Mouse (Mus musculus) embryonic facial prominence, embryonic 12.5 days (tissue): ENCODE measurements at regions not wholly inside any gene's neighbourhood (a gene's known extent, or its start where the extent isn't known, plus 50 kb on each side); places are given as distances from the start of the nearest gene placed in this dataset.
"Not testable (repeated sequence)": the region's sequence is repeated elsewhere in the genome, so short reads cannot be mapped to it uniquely, and the experiment has no call there.

Experiments
- ATAC-seq: fragments of 200-750 bp; cut with Nextera tagmentation; 2 replicates; pipeline ENCODE4 v1.8.0; 2017; ENCODE audit not compliant: insufficient number of reproducible peaks, insufficient read depth, low FRiP score, low TSS enrichment
- H3K27ac ChIP-seq: fragments of 300-500 bp; sonication (generic); 2 replicates; pipeline ENCODE4 v1.5.1; 2016; ENCODE audit warnings: mild to moderate bottlenecking
- H3K27me3 ChIP-seq: fragments of 300-500 bp; sonication (generic); 2 replicates; pipeline ENCODE4 v1.6.1; 2016; ENCODE audit warnings: mild to moderate bottlenecking, moderate library complexity
- H3K36me3 ChIP-seq: fragments of 300-500 bp; sonication (generic); 2 replicates; pipeline ENCODE4 v1.6.1; 2016; ENCODE audit warnings: mild to moderate bottlenecking
- H3K4me1 ChIP-seq: fragments of 300-500 bp; sonication (generic); 2 replicates; pipeline ENCODE4 v1.6.1; 2016
- H3K4me2 ChIP-seq: fragments of 300-500 bp; sonication (generic); replicated peaks from 2 replicates; pipeline ENCODE4 v1.6.1; 2016; ENCODE audit warnings: mild to moderate bottlenecking, moderate library complexity
- H3K4me3 ChIP-seq: fragments of 300-500 bp; sonication (generic); 2 replicates; pipeline ENCODE4 v1.5.1; 2016; ENCODE audit warnings: mild to moderate bottlenecking
- H3K9ac ChIP-seq: fragments of 300-500 bp; sonication (generic); 2 replicates; pipeline ENCODE4 v1.6.1; 2016; ENCODE audit warnings: mild to moderate bottlenecking, moderate library complexity
- H3K9me3 ChIP-seq: fragments of 300-500 bp; sonication (generic); 2 replicates; pipeline ENCODE4 v1.6.1; 2016; ENCODE audit warnings: mild to moderate bottlenecking, moderate library complexity
- WGBS: fragments of 180-500 bp; shearing (Covaris S2); methylation state at CpG from one replicate; pipeline ENCODE4 v1.1.7; 2016; 5-methylcytosine and 5-hydroxymethylcytosine counted together

- H3K4me1 ChIP-seq, H3K4me3 ChIP-seq, H3K9me3 ChIP-seq, ATAC-seq, H3K27ac ChIP-seq, H3K36me3 ChIP-seq, H3K27me3 ChIP-seq, H3K4me2 ChIP-seq, H3K9ac ChIP-seq: not testable (repeated sequence)
- WGBS = 48% methylated on average over 2 of the region's 2 CpGs
Measured at GRCm38 (mm10) chr9:91128491-91128890, 233.7 kb upstream of the Zic4 start.

DNA sequence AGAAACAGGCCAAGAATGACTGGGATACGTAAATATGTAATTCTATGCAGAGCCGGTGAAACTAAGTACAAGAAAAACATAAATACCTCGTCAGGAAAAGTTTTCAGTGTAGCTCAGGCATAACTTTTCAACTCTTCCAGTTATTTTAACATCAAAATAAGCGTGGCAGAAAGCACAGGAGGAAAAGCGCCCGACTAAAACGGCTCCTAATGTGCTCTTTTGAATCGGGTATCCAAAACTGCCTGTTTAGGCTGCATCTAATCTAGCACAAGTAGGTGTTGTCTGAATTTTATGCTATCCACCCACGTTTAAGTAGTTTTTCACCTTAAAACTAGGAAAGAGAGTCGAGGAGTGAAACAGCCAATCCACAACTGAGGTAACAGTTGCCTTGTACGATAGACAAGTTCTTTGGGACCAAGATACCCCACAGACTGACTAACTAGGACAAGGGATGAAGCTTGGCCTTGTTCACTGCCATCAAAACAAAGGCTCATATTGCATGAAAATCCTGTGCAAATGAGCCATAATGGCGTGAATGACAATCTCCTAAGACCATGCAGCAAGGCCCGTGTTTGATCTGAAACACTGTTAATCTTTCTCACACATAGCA lies 232.0 kb upstream of the Zic4 start:
- no peaks in the 10 kb centered on the region for H3K9me3 ChIP-seq
- H3K9ac ChIP-seq = no peak overlapping the region
- no peak overlapping the region for H3K27ac ChIP-seq
- H3K36me3 ChIP-seq = no peaks in the 10 kb centered on the region
- no peak overlapping the region for H3K4me2 ChIP-seq
- 61% methylated on average over 13 of the region's 13 CpGs for WGBS
- ATAC-seq = no peak
- H3K4me3 ChIP-seq = no peak overlapping the region
- H3K27me3 ChIP-seq = no peaks in the 10 kb centered on the region
- H3K4me1 ChIP-seq = no peaks in the 10 kb centered on the region

GRCm38 (mm10) chr9:91131415-91132255 lies 230.6 kb upstream of the Zic4 start:
- H3K4me2 ChIP-seq = no peak overlapping the region
- H3K9me3 ChIP-seq = no peaks in the 10 kb centered on the region
- H3K9ac ChIP-seq = no peak overlapping the region
- H3K27ac ChIP-seq = no peak overlapping the region
- no peaks in the 10 kb centered on the region for H3K27me3 ChIP-seq
- no peaks in the 10 kb centered on the region for H3K36me3 ChIP-seq
- ATAC-seq = no peak
- no peaks in the 10 kb centered on the region for H3K4me1 ChIP-seq
- WGBS = 75% methylated on average over 7 of the region's 7 CpGs
- no peak overlapping the region for H3K4me3 ChIP-seq

DNA sequence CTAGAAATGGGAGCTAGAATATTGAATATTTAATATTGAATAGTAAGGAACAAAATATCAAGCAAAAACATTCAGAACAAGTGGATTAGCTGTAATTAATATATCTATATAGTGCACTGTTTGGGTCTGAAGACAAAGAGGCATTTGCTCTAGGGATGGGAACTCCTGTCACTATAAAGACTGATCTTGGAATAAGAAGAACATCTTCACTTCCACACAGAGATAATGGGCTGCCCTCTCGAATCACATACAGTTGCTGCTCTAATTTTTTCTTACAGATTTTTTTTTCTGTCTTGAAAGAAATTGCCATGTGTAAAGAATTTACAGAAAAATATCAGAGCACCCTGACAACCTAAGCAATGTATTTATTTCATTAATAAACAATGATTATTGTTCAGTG lies 229.7 kb upstream of the Zic4 start:
- Histone ChIP-seq H3K4me2 (no peak overlapping the region), H3K9ac (no peak overlapping the region), H3K9me3 (no peaks in the 10 kb centered on the region), H3K4me1 (no peaks in the 10 kb centered on the region), H3K4me3 (no peak overlapping the region), H3K27me3 (no peaks in the 10 kb centered on the region), H3K27ac (no peak overlapping the region), H3K36me3 (no peaks in the 10 kb centered on the region)
- 69% methylated on average over 1 of the region's 1 CpGs for WGBS
- ATAC-seq = no peak

DNA sequence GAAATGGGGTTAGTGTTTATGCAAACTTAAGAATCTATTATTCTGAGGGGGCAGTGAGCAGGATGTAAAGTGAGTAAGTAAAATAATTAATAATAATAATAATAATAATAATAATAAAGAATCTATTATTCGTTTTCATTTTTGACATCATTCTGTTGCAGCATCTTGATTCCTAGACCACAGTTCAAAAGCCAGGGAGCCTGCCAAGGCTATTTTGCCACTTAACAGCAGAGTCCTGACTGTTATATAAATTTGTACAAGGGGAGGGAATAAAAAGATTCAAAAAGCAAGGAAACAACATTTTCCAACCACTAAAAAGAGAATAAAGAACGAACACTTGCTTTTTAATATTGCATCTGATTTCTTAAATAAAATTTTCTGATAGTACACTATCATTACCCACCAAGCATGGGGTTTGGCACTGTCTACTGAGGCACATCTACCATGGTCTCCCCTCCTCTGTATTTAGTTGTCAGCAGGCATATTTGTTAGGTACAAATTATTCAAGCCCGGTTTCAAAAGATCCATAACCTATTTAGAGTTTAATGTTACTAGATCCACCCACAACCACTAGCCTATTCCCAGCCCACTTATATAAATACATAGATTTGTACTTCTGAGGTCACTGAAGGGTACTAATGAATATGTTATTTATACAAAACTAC lies 228.8 kb upstream of the Zic4 start:
- WGBS = 84% methylated on average over 3 of the region's 3 CpGs
- Histone ChIP-seq H3K27ac (no peak overlapping the region), H3K36me3 (no peaks in the 10 kb centered on the region), H3K9me3 (no peaks in the 10 kb centered on the region), H3K4me2 (no peak overlapping the region), H3K4me1 (no peaks in the 10 kb centered on the region), H3K4me3 (no peak overlapping the region), H3K27me3 (no peaks in the 10 kb centered on the region), H3K9ac (no peak overlapping the region)
- ATAC-seq = no peak

DNA sequence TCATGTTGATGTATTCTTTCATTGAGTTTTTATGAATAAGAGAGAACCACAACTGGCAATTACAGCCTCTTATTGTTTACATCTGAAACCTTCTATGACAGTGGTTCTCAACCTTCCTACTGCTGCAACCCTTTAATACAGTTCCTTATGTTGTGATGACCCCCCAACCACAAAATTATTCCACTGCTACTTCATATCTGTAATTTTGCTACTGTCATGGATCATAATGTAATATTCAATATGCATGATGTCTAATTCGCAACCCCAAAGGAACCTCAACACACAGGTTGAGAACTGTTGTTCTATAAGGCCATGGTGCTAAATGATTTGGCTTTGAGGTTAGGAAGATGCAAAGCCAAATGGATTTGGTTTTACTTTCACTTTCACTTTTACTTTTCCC lies 227.9 kb upstream of the Zic4 start:
- no peaks in the 10 kb centered on the region for H3K27me3 ChIP-seq
- no peaks in the 10 kb centered on the region for H3K9me3 ChIP-seq
- 91% methylated on average over 1 of the region's 1 CpGs for WGBS
- H3K4me3 ChIP-seq = no peak overlapping the region
- no peak overlapping the region for H3K9ac ChIP-seq
- no peak overlapping the region for H3K4me2 ChIP-seq
- no peak overlapping the region for H3K27ac ChIP-seq
- no peaks in the 10 kb centered on the region for H3K4me1 ChIP-seq
- H3K36me3 ChIP-seq = no peaks in the 10 kb centered on the region
- no peak for ATAC-seq

DNA sequence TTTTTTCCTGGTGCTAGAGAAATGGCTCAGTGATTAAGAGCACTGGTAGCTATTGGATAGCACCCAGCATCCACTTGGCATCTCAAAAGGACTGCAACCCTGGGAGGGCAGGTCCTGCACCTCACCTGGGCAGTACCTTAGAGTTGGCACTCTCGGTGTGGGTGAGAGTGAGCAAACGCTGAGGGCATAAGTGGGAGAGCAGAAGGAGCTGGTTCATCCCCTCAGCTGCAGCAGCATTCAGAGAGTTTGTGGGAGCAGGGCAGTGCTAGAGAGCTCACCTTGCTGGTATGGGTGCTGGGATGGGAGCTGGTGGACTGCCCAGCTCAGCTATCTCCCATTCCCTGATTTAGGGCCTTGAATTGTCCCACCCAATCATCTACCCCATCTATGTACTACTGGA lies 227.1 kb upstream of the Zic4 start:
- no peaks in the 10 kb centered on the region for H3K4me1 ChIP-seq
- no peak for ATAC-seq
- no peak overlapping the region for H3K4me2 ChIP-seq
- H3K9ac ChIP-seq = no peak overlapping the region
- 74% methylated on average over 2 of the region's 2 CpGs for WGBS
- no peaks in the 10 kb centered on the region for H3K36me3 ChIP-seq
- H3K9me3 ChIP-seq = no peaks in the 10 kb centered on the region
- H3K27me3 ChIP-seq = no peaks in the 10 kb centered on the region
- H3K4me3 ChIP-seq = no peak overlapping the region
- no peak overlapping the region for H3K27ac ChIP-seq

GRCm38 (mm10) chr9:91140651-91141050 lies 221.6 kb upstream of the Zic4 start:
- no peaks in the 10 kb centered on the region for H3K36me3 ChIP-seq
- H3K27me3 ChIP-seq = no peaks in the 10 kb centered on the region
- H3K9me3 ChIP-seq = no peaks in the 10 kb centered on the region
- no peaks in the 10 kb centered on the region for H3K4me1 ChIP-seq
- 58% methylated on average over 1 of the region's 1 CpGs for WGBS
- H3K4me3 ChIP-seq = no peak overlapping the region
- ATAC-seq = no peak
- no peak overlapping the region for H3K4me2 ChIP-seq
- H3K9ac ChIP-seq = no peak overlapping the region
- H3K27ac ChIP-seq = no peak overlapping the region

GRCm38 (mm10) chr9:91151893-91152292 lies 210.3 kb upstream of the Zic4 start:
- ATAC-seq = no peak
- Histone ChIP-seq H3K4me2 (no peak overlapping the region), H3K4me1 (no peaks in the 10 kb centered on the region), H3K36me3 (no peaks in the 10 kb centered on the region), H3K9me3 (no peaks in the 10 kb centered on the region), H3K9ac (no peak overlapping the region), H3K27ac (no peak overlapping the region), H3K4me3 (no peak overlapping the region), H3K27me3 (no peaks in the 10 kb centered on the region)
- WGBS = 88% methylated on average over 11 of the region's 11 CpGs

DNA sequence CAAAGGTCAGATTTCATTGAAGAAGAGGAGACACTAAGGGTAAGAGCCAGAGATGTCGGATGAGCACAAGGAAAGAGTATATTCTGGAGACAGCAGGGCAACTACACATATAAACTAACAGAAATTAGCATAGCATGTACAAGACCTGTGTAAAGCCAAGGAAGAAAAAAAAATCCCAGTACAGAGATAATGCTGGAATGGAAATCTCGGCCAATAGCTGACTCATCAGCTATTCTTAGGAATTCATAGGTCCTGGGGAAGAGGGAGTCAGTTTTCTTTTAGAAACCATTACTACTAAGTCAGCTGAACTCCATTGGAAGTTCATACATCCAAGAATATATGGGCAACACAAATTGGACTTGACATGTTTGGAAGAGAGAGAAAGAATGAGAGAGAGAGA lies 202.9 kb upstream of the Zic4 start:
- ATAC-seq = no peak

DNA sequence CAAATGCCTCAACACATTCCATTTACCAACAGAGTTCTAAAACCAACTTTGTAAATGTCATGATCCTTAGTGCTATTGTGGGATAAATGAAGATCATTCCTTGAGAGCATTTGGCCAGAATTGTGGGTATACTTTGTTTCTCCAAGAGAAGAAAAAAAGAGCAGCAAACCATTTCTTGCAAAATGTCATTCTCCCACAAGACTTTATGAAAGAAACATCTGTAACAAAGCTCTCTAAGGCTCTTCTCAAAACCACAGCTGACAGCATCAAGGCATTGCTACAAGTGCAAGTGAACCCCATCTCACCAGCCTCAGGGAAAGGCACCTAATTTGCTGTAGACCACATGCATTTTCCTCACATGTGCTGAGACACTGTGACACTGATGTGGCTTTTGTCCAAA lies 194.3 kb upstream of the Zic4 start:
- Histone ChIP-seq H3K4me3 (no peak overlapping the region), H3K4me1 (no peaks in the 10 kb centered on the region), H3K9me3 (no peaks in the 10 kb centered on the region), H3K27me3 (no peaks in the 10 kb centered on the region), H3K4me2 (no peak overlapping the region), H3K27ac (no peak overlapping the region), H3K9ac (no peak overlapping the region), H3K36me3 (no peaks in the 10 kb centered on the region)
- ATAC-seq = no peak

More for the DNA sequence above, 202.9 kb upstream of the Zic4 start:
- Histone ChIP-seq H3K36me3 (no peaks in the 10 kb centered on the region), H3K27me3 (no peaks in the 10 kb centered on the region), H3K4me2 (no peak overlapping the region), H3K4me3 (no peak overlapping the region), H3K27ac (no peak overlapping the region), H3K9ac (no peak overlapping the region), H3K4me1 (no peaks in the 10 kb centered on the region), H3K9me3 (no peaks in the 10 kb centered on the region)
- WGBS = 77% methylated on average over 2 of the region's 2 CpGs

GRCm38 (mm10) chr9:91193221-91193620 lies 169.0 kb upstream of the Zic4 start:
- Histone ChIP-seq H3K9ac (no peak overlapping the region), H3K4me2 (no peak overlapping the region), H3K27ac (no peak overlapping the region), H3K4me1 (no peaks in the 10 kb centered on the region), H3K36me3 (no peaks in the 10 kb centered on the region), H3K4me3 (no peak overlapping the region), H3K9me3 (no peaks in the 10 kb centered on the region), H3K27me3 (no peaks in the 10 kb centered on the region)
- no peak for ATAC-seq
- WGBS = 76% methylated on average over 4 of the region's 4 CpGs
